Mouse (Mus musculus) spleen, adult 2 months (tissue): ENCODE measurements around the gene 1700011L22Rik.

Experiments used
- CTCF ChIP-seq: fragments of 200-500 bp; IDR thresholded peaks from 2 replicates; pipeline ENCODE4 v1.5.1; 2011; ENCODE audit warnings: mild to moderate bottlenecking, inconsistent platforms; ENCODE audit not compliant: insufficient read depth, insufficient read length, insufficient replicate concordance; ENCODE audit errors: extremely low read depth
- POLR2A ChIP-seq: fragments of 200-500 bp; IDR thresholded peaks from 2 replicates; pipeline ENCODE4 v1.6.1; 2011; ENCODE audit warnings: low read depth, low read length, inconsistent platforms

DNA sequence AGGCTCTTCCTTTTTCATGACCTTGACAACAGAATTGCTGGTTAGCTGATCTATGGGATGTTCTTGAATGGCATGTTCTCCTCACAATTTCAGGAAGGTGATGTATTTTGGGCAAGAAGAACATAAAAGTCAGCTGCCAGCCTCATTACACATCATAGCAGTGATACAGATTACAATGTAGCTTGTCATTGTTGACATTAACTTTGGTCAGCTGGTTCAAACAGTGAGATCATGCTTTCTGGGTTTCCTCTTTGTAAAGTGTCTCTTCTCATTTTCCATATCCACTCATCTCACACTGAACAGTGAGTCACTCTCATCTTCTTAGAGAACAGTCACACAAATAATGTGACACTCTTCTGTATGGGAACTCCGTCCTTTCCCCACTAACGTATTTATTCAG, 4.9 kb downstream of the 1700011L22Rik start:
- TF ChIP-seq CTCF: no peak
- no peak for TF ChIP-seq POLR2A
